Mouse (Mus musculus): ENCODE data around the gene Ttll8. TPM values are rescaled to one million over a fixed set of nuclear protein-coding genes. Genes with fewer than 3 reads are reported as not detected.
A peak's percentile ranks its signal among the peaks of the same experiment; 100 is the strongest.

Gene Ttll8
- polyA plus RNA-seq, 1 experiment: not detected

- Histone ChIP-seq H3K9ac (ENCODE audit: low read depth, poor library complexity, severe bottlenecking) (no peak overlapping the region), H3K4me1 (ENCODE audit: control insufficient read depth, insufficient read depth, low read length) (peaks cover 14% of the 10 kb centered on the region), H3K27ac (ENCODE audit: insufficient read depth, low read length) (no peak overlapping the region), H3K27me3 (ENCODE audit: control insufficient read depth, insufficient read depth, low read length, poor library complexity, severe bottlenecking) (no peaks in the 10 kb centered on the region), H3K9me3 (replicated peaks; ENCODE audit: control insufficient read depth, insufficient read depth, low read length, poor library complexity, severe bottlenecking) (no peaks in the 10 kb centered on the region), H3K36me3 (ENCODE audit: control insufficient read depth, insufficient read depth, low read length, poor library complexity, severe bottlenecking) (no peaks in the 10 kb centered on the region), H3K4me3 (ENCODE audit: low read depth, low read length) (no peak overlapping the region)
- no peak for TF ChIP-seq POLR2A (IDR thresholded peaks at IDR 0.05; ENCODE audit: insufficient read depth, low read length)
- no peak for TF ChIP-seq EP300 (IDR thresholded peaks at IDR 0.05; ENCODE audit: insufficient read depth, low read depth, low read length)
- no peak for TF ChIP-seq CTCF (IDR thresholded peaks at IDR 0.05; ENCODE audit: low read depth, low read length)
Measured at GRCm38 (mm10) chr15:88892252-88892651, 62.0 kb downstream of the Ttll8 start.

GRCm38 (mm10) chr15:88891676-88892040, 62.6 kb downstream of the Ttll8 start:
- Histone ChIP-seq H3K36me3 (ENCODE audit: control insufficient read depth, insufficient read depth, low read length, poor library complexity, severe bottlenecking) (no peaks in the 10 kb centered on the region), H3K4me1 (ENCODE audit: control insufficient read depth, insufficient read depth, low read length) (peaks cover 14% of the 10 kb centered on the region), H3K9me3 (replicated peaks; ENCODE audit: control insufficient read depth, insufficient read depth, low read length, poor library complexity, severe bottlenecking) (no peaks in the 10 kb centered on the region), H3K27ac (ENCODE audit: insufficient read depth, low read length) (no peak overlapping the region), H3K9ac (ENCODE audit: low read depth, poor library complexity, severe bottlenecking) (no peak overlapping the region), H3K27me3 (ENCODE audit: control insufficient read depth, insufficient read depth, low read length, poor library complexity, severe bottlenecking) (no peaks in the 10 kb centered on the region), H3K4me3 (ENCODE audit: low read depth, low read length) (no peak overlapping the region; the same call in 1 of the 2 replicates)
- no peak for TF ChIP-seq EP300 (IDR thresholded peaks at IDR 0.05; ENCODE audit: insufficient read depth, low read depth, low read length)
- TF ChIP-seq POLR2A (IDR thresholded peaks at IDR 0.05; ENCODE audit: insufficient read depth, low read length): no peak
- TF ChIP-seq CTCF (IDR thresholded peaks at IDR 0.05; ENCODE audit: low read depth, low read length): no peak

- H3K4me3 ChIP-seq (ENCODE audit: low read depth, low read length): peak overlapping the region; percentile 71
- no peaks in the 10 kb centered on the region for H3K27me3 ChIP-seq (ENCODE audit: control insufficient read depth, insufficient read depth, low read length, poor library complexity, severe bottlenecking)
- TF ChIP-seq POLR2A (IDR thresholded peaks at IDR 0.05; ENCODE audit: insufficient read depth, low read length): peak; percentile 83
- peak; percentile 51 for TF ChIP-seq EP300 (IDR thresholded peaks at IDR 0.05; ENCODE audit: insufficient read depth, low read depth, low read length)
- TF ChIP-seq CTCF (IDR thresholded peaks at IDR 0.05; ENCODE audit: low read depth, low read length): no peak
- peak overlapping the region; percentile 22 for H3K9ac ChIP-seq (ENCODE audit: low read depth, poor library complexity, severe bottlenecking)
- no peaks in the 10 kb centered on the region for H3K36me3 ChIP-seq (ENCODE audit: control insufficient read depth, insufficient read depth, low read length, poor library complexity, severe bottlenecking)
- H3K9me3 ChIP-seq (replicated peaks; ENCODE audit: control insufficient read depth, insufficient read depth, low read length, poor library complexity, severe bottlenecking): no peaks in the 10 kb centered on the region
- H3K27ac ChIP-seq (ENCODE audit: insufficient read depth, low read length): no peak overlapping the region
- H3K4me1 ChIP-seq (ENCODE audit: control insufficient read depth, insufficient read depth, low read length): peaks cover 14% of the 10 kb centered on the region
Measured at GRCm38 (mm10) chr15:88890751-88891675, 63.2 kb downstream of the Ttll8 start.

GRCm38 (mm10) chr15:88889994-88890393, 64.2 kb downstream of the Ttll8 start:
- peaks cover 14% of the 10 kb centered on the region for H3K4me1 ChIP-seq (ENCODE audit: control insufficient read depth, insufficient read depth, low read length)
- H3K9ac ChIP-seq (ENCODE audit: low read depth, poor library complexity, severe bottlenecking): peak overlapping the region; percentile 22
- H3K27me3 ChIP-seq (ENCODE audit: control insufficient read depth, insufficient read depth, low read length, poor library complexity, severe bottlenecking): no peaks in the 10 kb centered on the region
- no peaks in the 10 kb centered on the region for H3K36me3 ChIP-seq (ENCODE audit: control insufficient read depth, insufficient read depth, low read length, poor library complexity, severe bottlenecking)
- H3K4me3 ChIP-seq (ENCODE audit: low read depth, low read length): no peak overlapping the region
- no peak for TF ChIP-seq EP300 (IDR thresholded peaks at IDR 0.05; ENCODE audit: insufficient read depth, low read depth, low read length)
- TF ChIP-seq CTCF (IDR thresholded peaks at IDR 0.05; ENCODE audit: low read depth, low read length): no peak
- TF ChIP-seq POLR2A (IDR thresholded peaks at IDR 0.05; ENCODE audit: insufficient read depth, low read length): no peak
- H3K27ac ChIP-seq (ENCODE audit: insufficient read depth, low read length): no peak overlapping the region
- H3K9me3 ChIP-seq (replicated peaks; ENCODE audit: control insufficient read depth, insufficient read depth, low read length, poor library complexity, severe bottlenecking): no peaks in the 10 kb centered on the region

- no peak overlapping the region for H3K27ac ChIP-seq (ENCODE audit: insufficient read depth, low read length)
- TF ChIP-seq EP300 (IDR thresholded peaks at IDR 0.05; ENCODE audit: insufficient read depth, low read depth, low read length): no peak
- TF ChIP-seq POLR2A (IDR thresholded peaks at IDR 0.05; ENCODE audit: insufficient read depth, low read length): no peak
- no peak for TF ChIP-seq CTCF (IDR thresholded peaks at IDR 0.05; ENCODE audit: low read depth, low read length)
- H3K9ac ChIP-seq (ENCODE audit: low read depth, poor library complexity, severe bottlenecking): no peak overlapping the region
- H3K36me3 ChIP-seq (ENCODE audit: control insufficient read depth, insufficient read depth, low read length, poor library complexity, severe bottlenecking): no peaks in the 10 kb centered on the region
- H3K4me3 ChIP-seq (ENCODE audit: low read depth, low read length): no peak overlapping the region
- no peaks in the 10 kb centered on the region for H3K27me3 ChIP-seq (ENCODE audit: control insufficient read depth, insufficient read depth, low read length, poor library complexity, severe bottlenecking)
- H3K9me3 ChIP-seq (replicated peaks; ENCODE audit: control insufficient read depth, insufficient read depth, low read length, poor library complexity, severe bottlenecking): no peaks in the 10 kb centered on the region
- H3K4me1 ChIP-seq (ENCODE audit: control insufficient read depth, insufficient read depth, low read length): peaks cover 14% of the 10 kb centered on the region
Measured at GRCm38 (mm10) chr15:88889032-88889431, 65.2 kb downstream of the Ttll8 start.

GRCm38 (mm10) chr15:88885376-88885775, 68.8 kb downstream of the Ttll8 start:
- H3K36me3 ChIP-seq (ENCODE audit: control insufficient read depth, insufficient read depth, low read length, poor library complexity, severe bottlenecking): no peaks in the 10 kb centered on the region
- H3K27me3 ChIP-seq (ENCODE audit: control insufficient read depth, insufficient read depth, low read length, poor library complexity, severe bottlenecking): no peaks in the 10 kb centered on the region

More at GRCm38 (mm10) chr15:88885376-88885775, 68.8 kb downstream of the Ttll8 start:
- no peak overlapping the region for H3K9ac ChIP-seq (ENCODE audit: low read depth, poor library complexity, severe bottlenecking)
- no peaks in the 10 kb centered on the region for H3K4me1 ChIP-seq (ENCODE audit: control insufficient read depth, insufficient read depth, low read length)
- H3K27ac ChIP-seq (ENCODE audit: insufficient read depth, low read length): no peak overlapping the region
- H3K9me3 ChIP-seq (replicated peaks; ENCODE audit: control insufficient read depth, insufficient read depth, low read length, poor library complexity, severe bottlenecking): no peaks in the 10 kb centered on the region
- TF ChIP-seq POLR2A (IDR thresholded peaks at IDR 0.05; ENCODE audit: insufficient read depth, low read length) (no peak), CTCF (IDR thresholded peaks at IDR 0.05; ENCODE audit: low read depth, low read length) (no peak), EP300 (IDR thresholded peaks at IDR 0.05; ENCODE audit: insufficient read depth, low read depth, low read length) (no peak)
- no peak overlapping the region for H3K4me3 ChIP-seq (ENCODE audit: low read depth, low read length)
